Mouse (Mus musculus) bone marrow, adult 2 months (tissue): ENCODE data around the gene Pycr1.

ENCODE experiments used
- CTCF ChIP-seq: fragments of 200-500 bp; IDR thresholded peaks from 2 replicates; pipeline ENCODE4 v1.5.1; 2011; ENCODE audit warnings: low read length, control low read depth; ENCODE audit not compliant: control insufficient read depth, insufficient read depth
- POLR2A ChIP-seq: fragments of 200-500 bp; IDR thresholded peaks from 2 replicates; pipeline ENCODE4 v1.6.1; 2011; ENCODE audit warnings: low read depth, mild to moderate bottlenecking, control low read depth, low read length, borderline replicate concordance; ENCODE audit not compliant: control insufficient read depth

DNA sequence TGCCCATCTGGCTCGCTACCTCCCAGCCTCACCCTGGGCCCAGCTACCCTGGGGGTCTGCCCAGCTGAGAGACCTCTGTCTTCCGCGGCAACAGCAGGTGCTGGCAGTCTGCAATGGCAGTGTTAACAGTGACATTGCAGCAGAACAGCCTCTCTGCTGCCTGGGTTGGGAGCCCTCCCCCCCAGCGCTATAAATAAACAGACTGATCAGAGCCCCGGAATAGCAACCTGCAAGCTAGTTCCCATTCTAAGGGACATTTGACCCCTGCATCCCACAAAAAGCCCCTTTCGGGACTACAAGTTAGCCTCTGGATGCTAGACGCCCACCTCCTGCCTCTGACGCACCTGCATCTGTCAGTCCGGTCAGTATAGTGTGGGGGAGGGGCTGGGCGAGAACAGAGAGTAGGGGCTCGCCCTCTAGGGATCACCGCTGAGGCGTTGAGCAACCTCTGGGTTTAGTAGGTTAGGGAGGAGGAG lies 4.5 kb upstream of the Pycr1 start, which contains the start of gene Myadml2:
- no peak for TF ChIP-seq CTCF
- no peak for TF ChIP-seq POLR2A
